Mouse (Mus musculus) hematopoietic multipotent progenitor cell, adult 10-12 weeks (in vitro differentiated cells): ENCODE data around the gene Flot1. TPM values are rescaled to one million over a fixed set of nuclear protein-coding genes. Genes with fewer than 3 reads are reported as not detected.

ENCODE experiments used
- polyA plus RNA-seq: library from polyadenylated mRNA; stranded (reverse); fragments of >175 nt; gene quantifications from 2 replicates; pipeline ENCODE4 v1.2.3, GENCODE M21; 2012; ENCODE audit warnings: low replicate concordance

Flot1 gene
- 36.3 and 38.3 TPM in 2 replicates for polyA plus RNA-seq

GRCm38 (mm10) chr17:35822964-35823937 is at the start of gene Flot1:
Flot1 (plus strand) TSS chr17:35823230.

GRCm38 (mm10) chr17:35821439-35822430 is 1.3 kb upstream of the Flot1 start, which contains the start of gene Ier3:
Ier3 (plus strand) TSS chr17:35821684.

GRCm38 (mm10) chr17:35838122-35838544 is 15.1 kb downstream of the Flot1 start, which contains the start of gene Tubb5:
Tubb5 (minus strand) TSS chr17:35838306.

GRCm38 (mm10) chr17:35841076-35841950 is 18.3 kb downstream of the Flot1 start, which contains the start of gene Mdc1:
Mdc1 (plus strand) TSS chr17:35841515.

DNA sequence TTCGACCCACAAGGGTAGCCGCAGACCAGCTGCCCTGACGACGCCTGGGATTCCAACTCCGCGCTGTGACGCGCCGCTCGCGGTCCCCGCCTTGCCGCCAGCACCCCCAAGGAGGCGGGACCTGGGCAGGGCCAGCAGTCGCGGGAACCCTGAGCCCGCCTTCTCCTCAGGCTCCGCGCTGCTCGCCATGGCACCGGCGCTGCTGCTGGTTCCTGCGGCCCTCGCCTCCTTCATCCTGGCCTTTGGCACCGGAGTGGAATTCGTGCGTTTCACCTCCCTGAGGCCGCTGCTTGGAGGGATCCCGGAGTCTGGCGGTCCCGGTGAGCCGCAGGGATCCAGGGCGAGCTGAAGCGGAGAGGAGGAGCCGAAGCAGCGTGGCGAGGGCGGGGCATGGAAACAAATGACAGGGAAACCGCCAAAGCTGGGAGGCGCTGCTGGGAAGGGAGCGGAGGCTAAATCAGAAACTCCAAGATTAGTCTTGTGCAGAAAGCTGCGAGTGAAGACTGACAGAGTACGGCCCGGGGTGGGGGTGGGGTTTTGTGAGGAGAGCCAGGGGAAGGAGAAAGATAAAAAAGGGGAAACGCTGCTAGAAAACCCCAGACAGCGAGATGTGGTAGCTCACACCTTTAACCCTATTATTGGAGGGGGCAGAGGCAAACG is 38.3 kb downstream of the Flot1 start, which contains the start of gene Nrm:
Nrm (plus strand) TSS at position 121 of the 660 bp plus-strand sequence.

GRCm38 (mm10) chr17:35865481-35866280 is 42.7 kb downstream of the Flot1 start, which contains the start of gene Ppp1r18:
Ppp1r18 (plus strand) TSS chr17:35865593.

DNA sequence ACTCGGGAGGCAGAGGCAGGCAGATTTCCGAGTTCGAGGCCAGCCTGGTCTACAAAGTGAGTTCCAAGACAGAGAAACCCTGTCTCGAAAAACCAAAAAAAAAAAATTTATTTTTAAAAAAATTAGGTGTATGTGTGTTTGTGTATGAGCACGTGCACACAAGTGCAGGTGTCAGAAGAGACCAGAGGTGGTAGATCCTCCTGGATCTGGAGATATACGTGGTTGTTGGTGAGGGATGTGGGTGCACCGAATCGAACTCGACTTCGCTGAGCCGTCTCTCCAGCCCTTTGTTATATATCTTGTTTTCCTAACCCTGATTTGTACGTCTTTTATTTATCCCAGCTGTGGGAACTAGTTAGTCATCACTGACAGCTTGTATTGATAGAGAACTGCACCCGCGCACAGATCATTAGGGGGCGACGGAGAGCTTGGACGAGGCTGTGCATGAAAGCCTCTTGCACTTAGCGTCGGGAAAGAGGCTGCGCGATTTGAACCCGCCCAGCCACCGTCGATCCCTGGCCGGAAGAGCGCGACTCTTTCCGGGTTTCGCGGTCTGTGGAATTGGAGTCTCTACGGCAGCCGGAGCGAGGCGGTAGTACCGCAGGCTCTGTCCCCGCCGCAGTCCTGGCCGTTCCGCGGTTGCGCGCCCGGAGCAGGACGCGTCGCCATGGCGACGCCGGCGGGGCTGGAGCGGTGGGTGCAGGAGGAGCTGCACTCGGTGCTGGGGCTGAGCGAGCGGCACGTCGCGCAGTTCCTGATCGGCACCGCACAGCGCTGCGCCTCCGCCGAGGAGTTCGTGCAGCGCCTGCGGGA is 56.4 kb downstream of the Flot1 start, which contains the start of gene Dhx16:
Dhx16 (plus strand) TSS at position 575 of the 813 bp plus-strand sequence.

Other genes with a start within 250 kb of the Flot1 start
- gene Sfta2, start 221.7 kb upstream of the Flot1 start, polyA plus RNA-seq = not detected in 2 replicates
- gene Gm9573, start 196.6 kb upstream of the Flot1 start, polyA plus RNA-seq = not detected in 2 replicates
- gene Mucl3, start 179.5 kb upstream of the Flot1 start, polyA plus RNA-seq = not detected in 2 replicates
- 46.5 and 99.2 TPM in 2 replicates for gene Vars2, start 155.6 kb upstream of the Flot1 start, polyA plus RNA-seq
- 8.3 and 11.4 TPM in 2 replicates for gene Gtf2h4, start 149.5 kb upstream of the Flot1 start, polyA plus RNA-seq
- 16.9 and 62.8 TPM in 2 replicates for gene Ddr1, start 118.6 kb upstream of the Flot1 start, polyA plus RNA-seq
- 8.4 and 14.3 TPM in 2 replicates for gene Ier3, start 1.5 kb upstream of the Flot1 start, polyA plus RNA-seq
- 31.4 and 191 TPM in 2 replicates for gene Tubb5, start 15.1 kb downstream of the Flot1 start, polyA plus RNA-seq
- 12.5 and 21.7 TPM in 2 replicates for gene Mdc1, start 18.3 kb downstream of the Flot1 start, polyA plus RNA-seq
- 23.3 and 52.1 TPM in 2 replicates for gene Nrm, start 38.1 kb downstream of the Flot1 start, polyA plus RNA-seq
- 342 and 589 TPM in 2 replicates for gene Ppp1r18, start 42.4 kb downstream of the Flot1 start, polyA plus RNA-seq
- 46.8 and 73.3 TPM in 2 replicates for gene Dhx16, start 56.6 kb downstream of the Flot1 start, polyA plus RNA-seq
- gene 2310061I04Rik, start 74.2 kb downstream of the Flot1 start, polyA plus RNA-seq = 119 and 299 TPM in 2 replicates
- gene Atat1, start 86.8 kb downstream of the Flot1 start, polyA plus RNA-seq = 39.1 and 85.8 TPM in 2 replicates
- 4.0 and 5.1 TPM in 2 replicates for gene Mrps18b, start 93.2 kb downstream of the Flot1 start, polyA plus RNA-seq
- 36.3 and 53.1 TPM in 2 replicates for gene Ppp1r10, start 93.2 kb downstream of the Flot1 start, polyA plus RNA-seq
- gene Abcf1, start 146.5 kb downstream of the Flot1 start, polyA plus RNA-seq = 54.6 and 83.7 TPM in 2 replicates
- 75.2 and 143 TPM in 2 replicates for gene Gnl1, start 156.6 kb downstream of the Flot1 start, polyA plus RNA-seq
- gene Prr3, start 157.0 kb downstream of the Flot1 start, polyA plus RNA-seq = 21.6 and 33.3 TPM in 2 replicates
- gene H2-T24, start 197.3 kb downstream of the Flot1 start, polyA plus RNA-seq = 12.6 and 22.5 TPM in 2 replicates
- gene H2-T23, start 209.6 kb downstream of the Flot1 start, polyA plus RNA-seq = 321 and 328 TPM in 2 replicates
- gene H2-T22, start 219.5 kb downstream of the Flot1 start, polyA plus RNA-seq = 38.3 and 49.1 TPM in 2 replicates
- gene Gm6034, start 219.7 kb downstream of the Flot1 start, polyA plus RNA-seq = 0.27 and 0.30 TPM in 2 replicates
- 151 and 155 TPM in 2 replicates for gene Gm11127, start 235.1 kb downstream of the Flot1 start, polyA plus RNA-seq